Mouse (Mus musculus) mouse embryonic stem cell (cell line): ENCODE data around the gene Ces1d.

Source experiments
- in situ Hi-C, 2 experiments: fragments of 300-500 bp; cut with MboI; formaldehyde crosslinking; loops; 1 replicate in 1 of 2; 3 replicates in 1 of 2; pipeline ENCODE4 v1.14.3; 2019 to 2020; ENCODE audit warnings: low sequenced_read_pairs in 2 of 2, low pct_unique_long_range_greater_than_20kb in 1 of 2, mixed read lengths in 1 of 2; ENCODE audit not compliant: unreplicated experiment in 1 of 2

The Ces1d gene

DNA sequence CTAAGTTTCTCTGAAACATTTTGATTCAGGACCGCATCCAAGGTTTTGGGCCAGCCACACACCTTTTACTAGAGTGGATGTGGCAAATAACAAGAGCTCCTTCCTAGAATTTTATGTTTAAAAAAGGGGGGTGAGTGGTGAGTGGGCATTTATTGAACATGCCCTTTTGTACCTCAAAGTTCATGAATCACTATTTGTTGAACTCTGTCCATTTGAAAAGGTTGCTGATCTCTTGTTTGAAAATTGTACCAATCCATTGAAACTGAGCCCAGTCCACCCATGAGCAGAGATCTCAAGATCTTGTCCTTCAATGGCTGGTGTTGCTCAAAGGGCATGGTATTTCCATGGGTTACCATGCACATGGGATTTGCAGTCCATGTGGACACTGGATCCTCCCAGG is 34.3 kb downstream of the Ces1d start:
- in situ Hi-C loops: no loop called here

DNA sequence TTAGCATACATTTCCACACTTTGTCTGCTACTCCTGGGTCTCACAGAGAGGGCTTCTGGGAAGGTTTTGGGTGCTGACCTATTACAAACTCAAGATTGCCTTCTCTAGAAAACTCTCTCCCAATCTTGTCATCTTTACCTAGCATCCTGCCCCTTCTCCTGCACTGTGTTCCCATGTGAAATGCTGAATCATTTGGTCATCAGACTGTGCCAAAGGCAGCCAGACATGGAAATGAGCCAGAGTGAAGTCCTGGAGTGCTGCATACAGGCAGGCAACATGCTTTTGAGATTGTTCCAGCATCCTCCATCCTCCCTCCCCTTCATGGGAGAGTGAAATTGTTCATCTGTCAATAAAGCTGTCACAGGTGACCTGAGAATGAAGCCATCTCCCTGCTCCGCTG is 46.2 kb downstream of the Ces1d start:
- in situ Hi-C loops: no loop called here

DNA sequence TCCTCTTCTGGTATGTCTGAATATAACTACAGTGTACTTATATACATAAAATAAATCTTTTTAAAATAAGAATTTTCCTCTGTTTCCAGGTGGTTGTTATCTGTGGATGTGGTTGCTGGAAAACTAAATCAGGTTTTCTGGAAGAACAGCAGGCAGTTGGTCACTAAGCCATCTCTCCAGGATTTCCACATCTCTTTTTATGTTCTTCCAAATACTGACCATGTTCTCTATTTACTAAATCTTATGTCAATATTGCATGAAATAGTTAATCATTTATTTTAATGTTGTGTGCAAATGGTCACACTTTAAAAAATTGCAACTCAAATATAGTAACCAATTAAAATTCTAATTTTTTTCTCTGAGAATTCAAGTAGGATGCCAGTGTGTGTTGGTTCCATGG is 50.3 kb downstream of the Ces1d start:
- in situ Hi-C loops: no loop called here

DNA sequence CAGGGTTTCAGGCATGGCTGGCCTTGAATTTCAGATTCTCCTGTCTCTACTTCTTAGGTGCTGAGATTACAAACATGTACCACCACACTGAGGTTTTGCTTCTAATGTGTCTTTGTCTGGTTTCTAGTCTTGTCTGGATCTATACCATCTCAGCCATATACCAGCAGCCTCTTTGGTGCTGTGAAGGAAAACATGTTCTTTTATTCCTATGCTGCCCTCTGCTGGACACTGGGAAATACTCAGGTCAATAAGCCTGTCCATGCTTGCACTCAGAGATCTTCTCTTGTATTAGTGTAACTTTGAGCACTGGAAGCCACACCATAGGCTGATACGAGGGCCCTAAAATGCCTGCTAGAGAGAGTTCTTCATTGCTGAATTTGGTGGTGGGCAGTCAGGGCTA is 56.9 kb downstream of the Ces1d start:
- in situ Hi-C loops: no loop called here

DNA sequence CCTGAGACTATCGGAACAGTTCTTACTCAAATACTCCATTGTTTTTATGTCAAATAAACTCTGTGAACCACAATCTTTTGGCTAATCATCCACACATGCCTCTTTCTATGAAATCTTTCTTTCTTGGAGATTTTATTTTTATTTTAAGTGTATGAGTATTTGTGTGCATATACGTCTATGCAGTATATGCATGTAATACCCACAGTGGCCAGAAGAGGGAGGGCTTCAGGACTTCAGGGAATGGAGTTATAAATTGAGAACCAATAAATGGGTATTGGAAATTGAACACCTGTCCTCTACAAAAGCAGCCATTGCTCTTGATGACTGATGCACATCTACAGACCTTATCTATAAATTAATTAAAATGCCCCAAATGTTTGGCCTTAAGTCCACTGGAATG is 65.4 kb downstream of the Ces1d start:
- in situ Hi-C loops: no loop called here

DNA sequence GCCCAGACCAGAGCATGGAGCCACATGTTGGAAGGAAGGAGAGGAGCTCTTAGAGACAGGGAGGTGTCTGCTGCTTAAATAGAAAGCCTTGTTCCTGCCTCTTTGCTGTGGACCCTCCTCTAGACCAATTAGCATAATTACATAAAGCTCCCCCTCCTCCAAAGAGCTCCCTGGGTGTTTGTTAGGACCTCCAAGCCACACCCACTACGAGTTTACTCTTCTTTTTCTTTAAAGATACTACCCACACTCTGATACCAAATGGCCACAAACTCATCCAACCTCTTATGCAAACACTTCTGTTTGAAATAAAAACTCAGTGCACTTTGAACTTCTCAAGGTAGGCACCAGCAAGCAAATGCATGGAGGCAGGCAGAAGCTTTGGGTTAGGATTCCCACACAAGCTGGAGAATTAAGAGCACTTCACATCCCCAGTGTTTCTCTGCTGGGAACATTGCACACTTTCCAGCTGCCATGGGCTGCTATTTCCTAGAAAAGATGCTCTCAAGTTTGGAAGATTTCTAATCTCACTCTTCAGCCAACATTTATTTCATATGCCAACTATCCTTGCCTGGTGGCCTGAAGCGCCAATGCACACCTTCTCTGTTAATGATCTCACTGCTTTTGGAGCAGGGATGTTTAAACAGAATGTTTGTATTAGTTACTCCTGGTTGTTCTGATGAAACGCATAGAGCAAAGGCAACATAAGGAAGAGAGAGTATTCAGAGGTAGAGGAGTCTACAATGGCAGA is 66.2 kb downstream of the Ces1d start, which contains the start of gene Ces1c:
Gene Ces1c, minus strand, starts transcription at position 51 of the 748 bp plus-strand sequence.
- in situ Hi-C loops: no loop called here

DNA sequence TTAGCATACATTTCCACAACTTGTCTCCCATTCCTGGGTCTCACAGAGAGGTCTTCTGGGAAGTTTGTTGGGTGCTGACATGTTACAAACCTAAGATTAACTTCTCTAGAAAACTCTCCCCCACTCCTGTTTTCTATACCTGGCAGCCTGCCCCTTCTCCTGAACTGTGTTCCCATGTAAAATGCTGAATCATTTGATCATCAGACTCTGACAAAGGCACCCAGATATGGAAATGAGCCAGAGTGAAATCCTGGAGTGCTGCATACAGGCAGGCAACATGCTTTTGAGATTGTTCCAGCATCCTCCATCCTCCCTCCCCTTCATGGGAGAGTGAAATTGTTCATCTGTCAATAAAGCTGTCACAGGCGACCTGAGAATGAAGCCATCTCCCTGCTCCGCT is 71.2 kb downstream of the Ces1d start:
- in situ Hi-C loops: no loop called here

DNA sequence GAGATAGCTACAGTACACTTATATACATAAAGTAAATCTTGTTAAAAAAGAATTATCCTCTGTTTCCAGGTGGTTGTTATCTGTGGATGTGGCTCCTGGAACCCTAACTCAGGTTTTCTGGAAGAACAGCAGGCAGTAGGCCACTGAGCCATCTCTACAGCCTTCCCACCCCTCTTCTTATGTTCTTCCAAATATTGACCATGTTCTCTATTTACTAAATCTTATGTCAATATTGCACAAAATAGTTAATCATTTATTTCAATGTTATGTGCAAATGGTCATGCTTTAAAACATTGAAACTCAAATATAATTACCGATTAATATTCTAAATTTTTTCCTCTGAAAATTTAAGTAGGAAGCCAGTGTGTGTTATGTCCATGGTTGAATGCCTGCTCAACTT is 75.6 kb downstream of the Ces1d start:
- in situ Hi-C loops: no loop called here
